Mouse (Mus musculus) colon, adult 2 months (tissue): ENCODE measurements around the gene Slc30a7. TPM values are rescaled to one million over a fixed set of nuclear protein-coding genes. Genes with fewer than 3 reads are reported as not detected.

Experiments used
- polyA plus RNA-seq: library from polyadenylated mRNA; depleted of rRNA; stranded (reverse); fragments of >200 nt; gene quantifications from 2 replicates; pipeline ENCODE4 v1.2.3, GENCODE M21; 2012; rRNA removed

The Slc30a7 gene
- polyA plus RNA-seq: 13.2 and 14.0 TPM in 2 replicates

GRCm38 (mm10) chr3:116006978-116007940 lies at the start of gene Slc30a7, which contains the start of gene Extl2:
TSS of gene Slc30a7 (minus strand) at chr3:116007406.
TSS of gene Extl2 (plus strand) at chr3:116007462.

Other genes with a start within 250 kb of the Slc30a7 start
- 1.9 and 2.1 TPM in 2 replicates for gene Dph5, start 119.6 kb downstream of the Slc30a7 start, polyA plus RNA-seq
- gene Extl2, start 56 bp upstream of the Slc30a7 start, polyA plus RNA-seq: 7.3 and 8.7 TPM in 2 replicates
- gene Vcam1, start 122.3 kb upstream of the Slc30a7 start, polyA plus RNA-seq: 1.1 and 1.6 TPM in 2 replicates
- 0.67 and 1.0 TPM in 2 replicates for gene Gpr88, start 246.1 kb upstream of the Slc30a7 start, polyA plus RNA-seq